Mouse (Mus musculus) testis, adult 2 months (tissue): ENCODE results near the gene Ston2. TPM values are rescaled to one million over a fixed set of nuclear protein-coding genes. Genes with fewer than 3 reads are reported as not detected.

Experiments
- H3K27ac ChIP-seq: fragments of 200-500 bp; 2 replicates; pipeline ENCODE4 v1.5.1; 2012; ENCODE audit warnings: low read depth, low read length; ENCODE audit not compliant: control insufficient read depth, insufficient read depth
- H3K27me3 ChIP-seq: fragments of 200-500 bp; 2 replicates; pipeline ENCODE4 v1.6.1; 2012; ENCODE audit warnings: mild to moderate bottlenecking, low read length, moderate library complexity; ENCODE audit not compliant: control insufficient read depth, insufficient read depth
- H3K36me3 ChIP-seq: fragments of 200-500 bp; 2 replicates; pipeline ENCODE4 v1.6.1; 2012; ENCODE audit warnings: mild to moderate bottlenecking, low read length; ENCODE audit not compliant: control insufficient read depth, insufficient read depth
- H3K4me1 ChIP-seq: fragments of 200-500 bp; 2 replicates; pipeline ENCODE4 v1.6.1; 2012; ENCODE audit warnings: low read length; ENCODE audit not compliant: control insufficient read depth, insufficient read depth
- H3K4me3 ChIP-seq: fragments of 200-500 bp; 2 replicates; pipeline ENCODE4 v1.5.1; 2012; ENCODE audit warnings: low read depth, mild to moderate bottlenecking, low read length, moderate library complexity, mixed read lengths; ENCODE audit not compliant: control insufficient read depth
- CTCF ChIP-seq: fragments of 200-500 bp; IDR thresholded peaks from 2 replicates; pipeline ENCODE4 v1.5.1; 2012; ENCODE audit warnings: low read depth, mild to moderate bottlenecking, inconsistent platforms, low read length, moderate library complexity; ENCODE audit not compliant: control insufficient read depth, insufficient read depth, insufficient replicate concordance
- POLR2A ChIP-seq: fragments of 200-500 bp; IDR thresholded peaks from 2 replicates; pipeline ENCODE4 v1.6.1; 2012; ENCODE audit warnings: low read depth, mild to moderate bottlenecking, inconsistent platforms, low read length, moderate library complexity; ENCODE audit not compliant: control insufficient read depth
- polyA plus RNA-seq: library from polyadenylated mRNA; depleted of rRNA; stranded (reverse); fragments of >200 nt; gene quantifications from 2 replicates; pipeline ENCODE4 v1.2.3, GENCODE M21; 2012

The Ston2 gene
- polyA plus RNA-seq, 1 experiment, result 19.7 TPM

GRCm38 (mm10) chr12:91668529-91669245 is 119.5 kb downstream of the Ston2 start:
- no peaks in the 10 kb centered on the region for H3K36me3 ChIP-seq
- H3K4me3 ChIP-seq, result peak overlapping the region; percentile 52
- no peak overlapping the region for H3K27ac ChIP-seq
- no peaks in the 10 kb centered on the region for H3K27me3 ChIP-seq
- TF ChIP-seq CTCF (no peak), POLR2A (no peak)
- no peaks in the 10 kb centered on the region; the same call in 1 of the 2 replicates for H3K4me1 ChIP-seq

GRCm38 (mm10) chr12:91667741-91668140 is 120.4 kb downstream of the Ston2 start:
- H3K4me1 ChIP-seq, result no peaks in the 10 kb centered on the region; the same call in 1 of the 2 replicates
- H3K27ac ChIP-seq, result no peak overlapping the region
- TF ChIP-seq CTCF, result no peak
- no peak for TF ChIP-seq POLR2A
- peak overlapping the region; percentile 52 for H3K4me3 ChIP-seq
- H3K27me3 ChIP-seq, result no peaks in the 10 kb centered on the region
- H3K36me3 ChIP-seq, result no peaks in the 10 kb centered on the region

GRCm38 (mm10) chr12:91666607-91667006 is 121.6 kb downstream of the Ston2 start:
- no peaks in the 10 kb centered on the region; the same call in 1 of the 2 replicates for H3K4me1 ChIP-seq
- H3K27me3 ChIP-seq, result no peaks in the 10 kb centered on the region
- no peaks in the 10 kb centered on the region for H3K36me3 ChIP-seq
- no peak for TF ChIP-seq CTCF
- no peak for TF ChIP-seq POLR2A
- H3K4me3 ChIP-seq, result peak overlapping the region; percentile 80
- H3K27ac ChIP-seq, result peak overlapping the region; percentile 68

- no peak for TF ChIP-seq CTCF
- TF ChIP-seq POLR2A, result no peak
- Histone ChIP-seq H3K4me3 (peak overlapping the region; percentile 35), H3K27ac (no peak overlapping the region), H3K27me3 (no peaks in the 10 kb centered on the region), H3K4me1 (no peaks in the 10 kb centered on the region; the same call in 1 of the 2 replicates), H3K36me3 (no peaks in the 10 kb centered on the region)
These were observed 122.8 kb downstream of the Ston2 start for GRCm38 (mm10) chr12:91665431-91665830.

GRCm38 (mm10) chr12:91663260-91663659 is 124.9 kb downstream of the Ston2 start:
- H3K27me3 ChIP-seq, result no peaks in the 10 kb centered on the region
- H3K27ac ChIP-seq, result no peak overlapping the region
- TF ChIP-seq CTCF (no peak), POLR2A (no peak)
- H3K4me3 ChIP-seq, result no peak overlapping the region
- no peaks in the 10 kb centered on the region for H3K36me3 ChIP-seq
- H3K4me1 ChIP-seq, result no peaks in the 10 kb centered on the region; the same call in 1 of the 2 replicates

GRCm38 (mm10) chr12:91662844-91663243 is 125.3 kb downstream of the Ston2 start:
- no peak for TF ChIP-seq POLR2A
- no peak for TF ChIP-seq CTCF
- no peak overlapping the region for H3K27ac ChIP-seq

GRCm38 (mm10) chr12:91660640-91661417 is 127.4 kb downstream of the Ston2 start:
- no peak overlapping the region for H3K27ac ChIP-seq
- TF ChIP-seq POLR2A (no peak), CTCF (no peak)
- H3K4me1 ChIP-seq, result no peaks in the 10 kb centered on the region; the same call in 1 of the 2 replicates
- no peaks in the 10 kb centered on the region for H3K36me3 ChIP-seq
- H3K4me3 ChIP-seq, result no peak overlapping the region
- no peaks in the 10 kb centered on the region for H3K27me3 ChIP-seq

More at GRCm38 (mm10) chr12:91662844-91663243, 125.3 kb downstream of the Ston2 start:
- Histone ChIP-seq H3K27me3 (no peaks in the 10 kb centered on the region), H3K4me1 (no peaks in the 10 kb centered on the region; the same call in 1 of the 2 replicates), H3K4me3 (no peak overlapping the region), H3K36me3 (no peaks in the 10 kb centered on the region)
